Mouse (Mus musculus): ENCODE results near the gene Pth2.
"Not testable (repeated sequence)": the region's sequence is repeated elsewhere in the genome, so short reads cannot be mapped to it uniquely, and the experiment has no call there.

Pth2 gene

GRCm38 (mm10) chr7:45180896-45181477 is at the start of gene Pth2:
TSS of gene Pth2 (plus strand) at chr7:45180995.
- DNase-seq: no peak

- DNase-seq: no peak
These were observed 48.9 kb upstream of the Pth2 start for GRCm38 (mm10) chr7:45131850-45132249.

GRCm38 (mm10) chr7:45133446-45134159 is 47.2 kb upstream of the Pth2 start:
- no peak for DNase-seq

GRCm38 (mm10) chr7:45134544-45135026 is 46.2 kb upstream of the Pth2 start:
- peak; percentile 69 for DNase-seq

GRCm38 (mm10) chr7:45135370-45135769 is 45.4 kb upstream of the Pth2 start:
- DNase-seq: no peak

GRCm38 (mm10) chr7:45135993-45136567 is 44.7 kb upstream of the Pth2 start, which contains the start of the genes Gm45713 and Flt3l:
TSS of gene Gm45713 (minus strand) at chr7:45136231.
TSS of gene Flt3l (minus strand) at chr7:45136432.
- peak; percentile 95 for DNase-seq

- DNase-seq: no peak
These were observed 43.4 kb upstream of the Pth2 start for GRCm38 (mm10) chr7:45137171-45138006.

- DNase-seq: no peak
These were observed 42.4 kb upstream of the Pth2 start for GRCm38 (mm10) chr7:45138403-45138802.

GRCm38 (mm10) chr7:45139904-45140723 is 40.7 kb upstream of the Pth2 start:
- DNase-seq: no peak

- no peak for DNase-seq
These were observed 39.5 kb upstream of the Pth2 start for GRCm38 (mm10) chr7:45141319-45141718.

- DNase-seq: no peak
These were observed 38.9 kb upstream of the Pth2 start for GRCm38 (mm10) chr7:45141914-45142313.

- peak; percentile 46 for DNase-seq
These were observed 36.2 kb upstream of the Pth2 start for GRCm38 (mm10) chr7:45144368-45145174.

GRCm38 (mm10) chr7:45145460-45145859 is 35.3 kb upstream of the Pth2 start:
- DNase-seq: no peak

GRCm38 (mm10) chr7:45147267-45147666 is 33.5 kb upstream of the Pth2 start:
- peak; percentile 31 for DNase-seq

GRCm38 (mm10) chr7:45147899-45148298 is 32.9 kb upstream of the Pth2 start:
- peak; percentile 36 for DNase-seq

- no peak for DNase-seq
These were observed 32.2 kb upstream of the Pth2 start for GRCm38 (mm10) chr7:45148534-45149098.

- DNase-seq: peak; percentile 79
These were observed 31.2 kb upstream of the Pth2 start for GRCm38 (mm10) chr7:45149545-45149944.

- no peak for DNase-seq
These were observed 30.5 kb upstream of the Pth2 start for GRCm38 (mm10) chr7:45150321-45150720.

- DNase-seq: peak; percentile 77
These were observed 29.5 kb upstream of the Pth2 start for GRCm38 (mm10) chr7:45151303-45151702.

- not testable (repeated sequence) for DNase-seq
These were observed 27.7 kb upstream of the Pth2 start for GRCm38 (mm10) chr7:45153052-45153451.

- no peak for DNase-seq
These were observed 27.2 kb upstream of the Pth2 start for GRCm38 (mm10) chr7:45153586-45153985.
